Mouse (Mus musculus) T-cell, adult 2 months (primary cell): ENCODE data around the gene Pde10a.

Source experiments
- DNase-seq: peaks from one replicate; pipeline ENCODE4 v3.0.0; 2022; ENCODE audit warnings: low spot score

Gene Pde10a

DNA sequence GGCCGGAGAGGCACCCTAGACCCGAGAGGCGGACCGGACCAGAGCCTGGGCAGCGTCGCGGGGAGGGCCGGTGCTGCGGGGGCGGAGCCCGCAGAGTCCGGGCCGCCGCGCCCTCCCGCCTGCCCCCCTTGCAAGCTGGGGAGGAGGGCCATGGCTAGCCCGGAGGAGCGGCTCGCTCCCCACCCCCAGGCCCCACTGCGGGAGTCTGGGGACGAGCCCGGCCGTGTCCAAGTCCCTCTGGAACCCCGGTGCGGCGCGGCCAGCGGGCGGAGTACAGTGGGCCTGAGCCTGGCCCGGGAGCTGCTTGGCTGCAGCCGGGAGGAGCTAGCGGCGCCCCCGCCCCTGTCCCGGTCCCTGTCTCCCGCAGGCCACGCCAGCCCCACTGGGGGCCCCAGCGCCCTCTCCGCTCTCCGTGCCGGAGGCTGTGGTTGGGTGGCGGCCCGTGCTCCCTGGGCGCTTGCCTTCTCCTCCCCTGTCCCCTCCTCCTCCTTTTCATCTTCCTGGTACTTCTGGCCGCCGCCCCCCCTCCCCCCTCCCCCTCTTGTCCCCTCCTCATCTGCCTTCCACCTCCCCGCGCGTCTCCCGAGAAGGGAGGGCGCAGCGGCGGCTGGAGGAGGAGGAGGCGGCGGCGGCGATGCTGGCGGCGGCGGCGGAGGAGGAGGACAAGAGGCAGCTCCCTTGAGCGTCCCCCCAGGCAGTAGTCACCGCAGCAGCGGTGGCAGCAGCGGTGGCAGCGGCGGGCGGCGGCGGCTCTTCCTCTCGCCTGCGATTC is 276.1 kb downstream of the Pde10a start:
- no peak for DNase-seq

GRCm38 (mm10) chr17:8801855-8802104 is 276.6 kb downstream of the Pde10a start:
- DNase-seq, result no peak

DNA sequence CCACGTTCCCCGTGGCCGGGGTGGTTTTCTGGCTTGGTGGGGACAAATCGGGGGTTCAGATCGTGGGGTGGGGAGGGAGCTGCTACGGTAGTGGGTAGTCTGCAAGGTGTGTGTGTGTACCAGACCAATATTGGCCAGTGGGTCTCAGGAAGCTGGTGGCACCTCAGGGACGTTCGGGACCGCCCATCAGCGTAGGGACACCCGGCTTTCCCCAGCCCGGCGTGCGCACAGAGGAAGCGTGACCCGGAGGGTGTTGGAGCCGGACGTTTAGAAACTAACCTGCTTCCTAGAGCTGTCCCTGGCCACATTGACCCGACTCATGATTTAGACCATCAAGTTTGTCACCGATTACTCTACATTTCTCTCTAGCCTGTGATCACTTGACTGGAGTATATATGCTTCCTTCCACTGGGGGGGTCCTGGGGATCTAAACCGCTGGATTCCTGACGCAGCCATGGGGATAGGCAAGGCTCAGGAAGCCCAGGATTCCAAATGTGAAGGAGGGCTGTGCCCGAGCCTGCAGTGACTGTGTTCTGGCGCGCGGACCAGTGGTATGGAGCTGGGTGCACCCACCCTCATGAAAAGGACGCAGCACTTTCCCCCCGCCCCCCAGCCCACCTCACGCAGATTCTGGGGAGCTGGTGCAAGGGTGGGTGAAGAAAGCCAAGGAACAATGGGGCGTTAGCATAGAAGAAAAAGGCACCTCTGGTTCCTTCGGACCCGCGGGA is 277.2 kb downstream of the Pde10a start:
- no peak for DNase-seq

DNA sequence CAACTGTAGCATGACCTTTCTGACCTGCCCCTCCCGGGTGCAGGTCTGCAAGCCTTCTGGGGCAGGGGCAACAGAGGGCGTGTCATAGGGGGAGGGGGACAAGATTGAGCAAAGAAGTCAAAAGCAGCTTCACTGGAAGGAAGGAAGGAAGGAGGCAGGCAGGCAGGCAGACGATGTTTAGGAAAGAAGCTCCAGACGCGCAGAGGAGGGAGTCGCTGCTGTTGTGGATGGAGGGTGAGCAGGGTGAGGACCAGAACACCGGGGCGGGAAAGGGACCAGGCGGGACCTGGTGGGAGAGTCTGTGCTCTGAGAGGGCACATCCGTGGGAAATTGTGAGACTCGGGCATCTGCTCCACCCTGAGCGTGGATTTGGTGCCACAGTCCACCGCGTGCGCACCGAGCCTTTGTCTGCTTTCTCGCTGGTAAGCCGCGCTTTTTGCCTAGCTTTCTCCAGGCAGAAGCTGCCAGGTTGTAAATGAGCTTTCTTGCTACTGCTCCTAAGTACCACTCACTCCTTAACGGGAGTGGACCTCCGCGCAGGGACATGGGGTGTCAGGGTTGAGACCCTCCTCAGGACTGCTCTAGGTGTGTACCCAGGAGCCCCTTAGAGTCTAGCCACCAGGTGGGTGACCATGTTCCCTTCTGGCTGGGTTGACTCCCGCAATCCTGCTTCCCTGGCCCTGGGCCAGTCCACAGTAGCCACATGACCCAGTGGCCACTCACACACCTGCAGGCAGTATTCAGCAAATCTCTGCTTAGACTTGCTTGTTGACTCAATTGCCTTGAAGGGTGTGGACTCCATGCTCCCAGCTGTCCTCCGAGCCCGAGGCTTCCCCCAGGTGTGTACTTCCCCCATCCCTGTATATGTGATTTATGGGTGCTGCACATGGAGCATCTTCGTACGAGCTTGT is 278.0 kb downstream of the Pde10a start:
- DNase-seq, result no peak

- no peak for DNase-seq
Observed at GRCm38 (mm10) chr17:8807345-8807744, 282.2 kb downstream of the Pde10a start.

- no peak for DNase-seq
Observed at GRCm38 (mm10) chr17:8809771-8810170, 284.6 kb downstream of the Pde10a start.

DNA sequence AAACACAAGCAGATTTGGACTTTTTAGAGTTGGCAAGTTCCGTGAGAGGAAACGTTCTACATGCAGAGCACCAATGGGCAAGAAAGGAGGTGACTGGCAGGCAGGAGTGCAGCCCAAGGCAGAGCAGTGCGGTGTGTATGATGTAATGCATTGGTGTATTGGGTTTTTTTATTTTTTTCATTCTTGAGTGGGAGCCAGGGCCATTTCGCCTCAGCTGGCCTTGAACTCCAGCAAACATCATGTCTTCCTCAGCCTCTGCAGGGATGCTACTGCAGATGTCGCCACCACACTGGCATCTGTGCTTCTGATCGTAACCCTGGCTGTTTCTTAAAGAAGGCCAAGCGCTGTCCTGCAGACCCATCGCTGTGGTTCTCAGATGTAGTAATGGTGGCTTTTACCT is 285.0 kb downstream of the Pde10a start:
- DNase-seq, result no peak

- DNase-seq, result no peak
Observed at GRCm38 (mm10) chr17:8812228-8812865, 287.2 kb downstream of the Pde10a start.

GRCm38 (mm10) chr17:8813773-8814491 is 288.8 kb downstream of the Pde10a start:
- DNase-seq, result no peak

GRCm38 (mm10) chr17:8815376-8815775 is 290.2 kb downstream of the Pde10a start:
- no peak for DNase-seq

- no peak for DNase-seq
Observed at GRCm38 (mm10) chr17:8815864-8816263, 290.7 kb downstream of the Pde10a start.

DNA sequence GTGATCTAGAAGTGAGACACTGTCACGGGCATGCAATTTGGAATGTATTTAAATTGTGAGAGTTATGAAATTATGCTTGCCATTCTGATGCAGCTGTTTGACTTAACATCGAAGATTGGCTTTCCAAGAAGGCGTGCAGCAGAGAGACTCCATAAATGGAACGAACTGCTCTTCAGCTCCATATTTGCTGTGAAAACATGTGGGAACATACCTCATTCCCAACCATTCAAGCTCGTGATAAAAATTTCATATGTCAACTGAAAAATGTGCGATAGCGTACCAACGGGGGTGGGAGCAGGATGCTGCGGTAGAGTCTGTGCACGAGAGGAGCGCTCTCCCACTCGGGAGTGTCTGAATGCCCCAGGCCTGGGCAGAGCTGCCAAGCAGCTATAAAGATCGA is 293.5 kb downstream of the Pde10a start:
- no peak for DNase-seq

DNA sequence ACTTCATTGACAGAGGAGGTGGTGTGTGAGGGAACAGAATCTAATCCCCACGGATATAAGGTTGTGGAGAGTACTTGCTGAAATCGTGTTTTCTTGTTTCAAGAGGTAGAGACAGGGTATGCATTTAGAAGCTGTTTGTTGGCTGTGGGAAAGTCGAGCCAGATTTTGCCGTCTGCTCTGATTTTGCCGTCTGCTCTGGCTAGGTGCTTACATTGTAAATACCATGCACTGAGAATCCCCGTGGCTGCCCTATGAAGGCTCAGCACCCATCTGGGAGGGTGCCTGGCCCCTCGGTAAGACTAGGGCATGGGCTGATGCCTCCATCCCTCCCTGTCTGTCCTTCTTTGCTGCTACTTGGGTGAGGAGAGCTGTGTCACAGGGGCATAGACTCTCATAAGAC is 298.4 kb downstream of the Pde10a start:
- no peak for DNase-seq

GRCm38 (mm10) chr17:8827204-8827603 is 302.0 kb downstream of the Pde10a start:
- DNase-seq, result no peak

DNA sequence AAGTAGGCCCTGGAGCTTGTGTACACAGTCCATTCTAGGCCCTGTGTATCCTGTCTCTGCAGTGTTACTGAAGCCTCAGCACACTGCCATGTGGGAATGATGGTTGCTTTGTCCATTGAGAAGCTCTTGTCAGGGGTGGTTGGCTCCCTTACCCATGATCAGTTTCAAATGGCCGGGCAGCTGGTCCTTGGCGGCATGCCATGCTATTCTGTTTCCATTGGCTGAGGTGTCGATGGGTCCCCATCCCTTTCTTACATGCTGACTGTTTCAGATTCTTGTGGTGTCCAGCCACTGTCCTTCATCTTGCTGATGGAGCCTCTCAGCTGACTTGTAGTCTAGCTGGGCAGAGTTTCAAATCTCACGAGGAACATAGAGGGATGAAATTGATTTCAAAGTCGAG is 305.8 kb downstream of the Pde10a start:
- DNase-seq, result no peak

- no peak for DNase-seq
Observed at GRCm38 (mm10) chr17:8836292-8836691, 311.1 kb downstream of the Pde10a start.

GRCm38 (mm10) chr17:8838252-8838651 is 313.1 kb downstream of the Pde10a start:
- DNase-seq, result no peak

DNA sequence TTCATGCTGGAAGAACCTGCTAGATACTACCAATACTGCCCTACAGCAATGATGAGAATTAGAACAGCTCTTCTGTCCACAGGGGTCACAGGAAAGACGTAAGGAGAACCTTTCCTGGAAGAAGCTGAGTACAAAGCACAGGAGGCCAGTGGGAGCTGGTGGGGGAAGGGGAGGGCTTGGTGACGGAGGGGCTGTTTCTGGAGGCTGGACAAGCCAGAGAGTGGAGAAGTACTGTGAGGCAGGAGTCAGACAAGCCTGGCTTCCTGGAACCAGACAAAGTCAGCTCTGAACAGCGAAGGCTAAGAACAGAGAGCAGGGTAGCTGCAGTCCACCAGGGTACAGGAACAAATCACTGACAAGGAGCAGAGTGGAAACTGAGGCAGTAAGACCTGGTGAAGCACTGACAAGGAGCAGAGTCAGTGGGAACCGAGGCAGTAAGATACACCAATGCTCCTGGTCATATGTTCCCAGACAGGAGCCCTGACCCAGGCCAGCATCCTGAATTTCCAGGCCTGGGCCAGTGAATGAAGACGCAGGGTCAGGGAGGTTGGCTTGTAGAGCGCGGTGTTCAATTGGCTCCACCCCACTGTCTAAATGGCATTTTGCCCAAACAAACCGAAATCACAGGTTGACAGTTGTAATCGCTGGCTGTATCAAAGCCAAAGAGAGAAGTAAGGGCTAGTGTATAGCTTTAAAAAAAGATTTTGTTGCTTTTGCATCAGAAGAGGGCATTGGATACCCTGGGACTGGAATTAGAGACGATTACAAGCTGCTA is 314.3 kb downstream of the Pde10a start:
- no peak for DNase-seq

DNA sequence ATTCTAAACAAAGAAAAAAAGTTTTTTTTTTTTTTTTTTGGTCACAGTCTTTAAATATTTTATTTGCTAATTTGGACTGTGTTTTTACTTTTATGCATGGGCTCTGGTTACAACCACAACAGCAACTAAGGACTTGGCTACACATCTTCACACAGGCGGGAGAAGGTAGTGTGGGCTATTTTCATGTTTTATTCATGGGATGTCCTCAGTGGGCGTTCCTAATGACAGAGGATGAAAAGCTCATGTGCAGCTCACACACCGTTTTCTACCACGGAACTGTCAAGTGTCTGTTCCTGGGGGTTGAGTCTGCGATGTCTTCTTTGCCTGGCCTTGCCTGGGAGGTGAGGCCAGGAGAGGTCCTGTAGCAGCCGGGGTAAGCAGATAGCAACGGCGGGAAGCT is 315.9 kb downstream of the Pde10a start:
- DNase-seq, result no peak

GRCm38 (mm10) chr17:8841897-8842540 is 316.8 kb downstream of the Pde10a start:
- no peak for DNase-seq
